Mouse (Mus musculus): ENCODE data around the gene Hnrnpab.
"Not testable (repeated sequence)": the region's sequence is repeated elsewhere in the genome, so short reads cannot be mapped to it uniquely, and the experiment has no call there.

The Hnrnpab gene

DNA sequence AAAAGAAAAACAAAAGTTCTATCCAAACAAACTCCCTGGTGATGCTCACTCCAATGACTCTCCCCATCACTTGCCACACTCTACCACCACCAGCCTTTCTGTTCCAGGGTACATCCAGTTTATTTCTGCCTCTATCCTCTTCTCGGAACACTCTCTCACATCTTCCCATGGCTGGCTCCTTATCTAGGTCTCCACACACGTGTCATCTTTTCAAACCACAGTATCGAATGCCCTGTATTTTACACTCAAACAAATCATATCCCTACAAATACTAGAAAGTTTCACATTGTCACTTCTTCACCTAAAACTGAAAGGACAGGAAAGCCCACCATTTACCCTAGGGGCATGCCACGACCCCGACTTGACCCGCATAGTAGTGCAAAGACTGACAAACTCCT is 28.5 kb upstream of the Hnrnpab start:
- no peak for DNase-seq (ENCODE audit: extremely low read depth, low read depth)

DNA sequence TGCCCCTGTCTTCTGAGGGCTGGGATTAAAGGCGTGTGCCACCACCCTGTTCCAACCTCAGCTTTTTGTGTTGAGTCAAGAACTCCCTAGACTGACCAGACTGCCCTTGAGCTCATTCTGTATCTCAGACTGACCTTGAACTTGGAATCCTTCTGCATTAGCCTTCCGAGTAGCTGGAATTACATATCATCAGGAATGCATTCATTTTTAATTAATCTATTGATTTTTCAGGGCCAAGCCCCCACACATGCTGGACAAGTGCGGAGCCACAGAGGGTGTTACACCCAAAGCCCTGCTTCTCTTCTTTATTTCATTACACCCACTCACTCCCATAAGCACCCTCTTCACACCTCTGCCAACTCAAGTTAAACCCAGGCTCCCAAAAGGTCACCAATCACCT is 27.1 kb upstream of the Hnrnpab start:
- no peak for DNase-seq (ENCODE audit: extremely low read depth, low read depth)

DNA sequence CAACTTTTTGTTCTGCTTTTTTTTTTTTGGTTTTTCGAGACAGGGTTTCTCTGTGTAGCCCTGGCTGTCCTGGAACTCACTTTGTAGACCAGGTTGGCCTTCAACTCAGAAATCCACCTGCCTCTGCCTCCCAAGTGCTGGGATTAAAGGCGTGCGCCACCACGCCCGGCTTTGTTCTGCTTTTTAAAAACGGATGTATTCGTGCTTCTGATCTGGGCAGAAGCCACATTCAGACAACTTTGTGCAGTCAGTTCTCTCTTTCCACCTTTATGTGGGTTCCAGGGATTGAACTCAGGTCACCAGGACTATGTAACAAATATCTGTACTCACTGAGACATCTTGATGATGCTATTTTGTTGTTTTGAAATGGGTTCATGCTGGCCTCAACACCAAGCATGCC is 26.6 kb upstream of the Hnrnpab start:
- not testable (repeated sequence) for DNase-seq (ENCODE audit: extremely low read depth, low read depth)

DNA sequence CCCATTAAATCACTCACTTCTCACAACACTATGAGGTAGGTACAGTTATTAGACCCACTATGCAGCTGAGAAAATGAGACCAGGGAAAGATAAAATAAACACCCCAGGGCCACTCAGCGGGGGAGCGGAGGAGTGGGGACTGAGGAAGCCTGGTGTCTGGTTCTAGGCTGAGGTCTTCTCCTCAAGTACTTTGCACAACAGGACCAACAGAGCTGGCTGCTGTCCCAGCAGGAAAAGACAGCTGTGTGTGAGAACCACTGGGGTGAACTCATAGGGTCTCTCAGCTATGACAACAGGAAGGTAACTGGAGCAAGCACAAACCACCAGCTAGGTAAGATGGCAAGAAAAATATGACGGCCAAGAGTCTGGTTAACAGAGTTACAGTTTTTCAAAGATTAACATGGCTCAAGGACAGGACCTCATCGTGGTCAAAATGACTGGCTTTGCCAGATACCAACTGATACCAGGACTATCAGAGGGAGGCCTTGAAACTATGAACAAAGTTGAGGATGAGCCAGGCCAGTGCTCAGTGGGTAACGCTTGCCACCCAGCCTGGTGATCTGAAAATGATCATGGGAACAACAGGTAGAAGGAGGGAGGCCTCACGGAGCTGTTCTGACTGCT is 25.6 kb upstream of the Hnrnpab start:
- no peak for DNase-seq (ENCODE audit: extremely low read depth, low read depth)

DNA sequence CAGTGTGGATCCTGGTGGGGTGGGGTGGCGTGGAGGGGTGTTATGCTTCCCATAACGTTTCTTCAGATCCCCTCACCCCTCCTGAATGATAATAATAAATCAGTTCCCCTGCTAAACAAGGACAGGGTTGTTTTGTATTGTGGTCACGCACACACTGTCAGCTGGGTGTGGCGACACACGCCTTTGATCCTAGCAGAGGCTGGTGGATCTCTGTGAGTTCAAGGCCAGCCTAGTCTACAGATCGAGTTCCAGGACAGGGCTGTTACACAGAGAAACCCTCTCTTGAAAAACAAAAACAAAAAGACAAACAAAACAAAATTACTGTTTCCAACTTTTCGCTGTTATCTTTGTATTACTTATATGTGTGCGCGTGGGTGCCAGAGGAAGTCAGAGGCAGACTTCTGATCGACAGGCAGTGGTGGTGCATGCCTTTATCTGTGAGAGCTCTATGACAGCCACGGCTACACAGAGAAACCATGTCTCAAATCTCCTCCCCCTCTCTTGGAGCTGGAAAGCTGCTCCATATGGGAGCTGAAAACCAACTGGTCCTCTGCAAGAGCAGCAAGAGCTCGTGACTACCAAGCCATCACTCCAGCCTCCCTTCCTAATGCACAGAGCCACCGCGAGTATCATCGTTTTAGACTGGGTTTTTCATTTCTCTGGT is 23.1 kb upstream of the Hnrnpab start:
- no peak for DNase-seq (ENCODE audit: extremely low read depth, low read depth)

DNA sequence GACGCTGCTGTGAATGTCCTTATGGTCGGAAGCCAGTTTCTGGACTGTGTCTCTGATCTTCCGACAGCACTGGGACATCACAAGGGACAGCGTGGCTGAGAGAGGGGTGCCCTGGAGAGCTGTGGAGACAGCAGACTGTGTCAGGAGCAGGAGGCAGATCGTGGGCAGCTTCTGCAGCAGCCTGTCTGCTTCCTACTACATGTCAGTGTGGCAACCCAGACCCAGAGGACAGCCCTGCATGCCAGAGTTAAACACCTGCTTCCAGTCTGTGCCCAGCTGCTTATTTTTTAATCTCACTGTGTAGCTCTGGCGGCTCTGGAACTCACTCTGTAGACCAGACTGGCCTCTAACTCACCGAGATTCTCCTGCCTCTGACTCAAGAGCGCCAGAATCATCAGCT is 21.3 kb upstream of the Hnrnpab start:
- DNase-seq (ENCODE audit: extremely low read depth, low read depth), result no peak

DNA sequence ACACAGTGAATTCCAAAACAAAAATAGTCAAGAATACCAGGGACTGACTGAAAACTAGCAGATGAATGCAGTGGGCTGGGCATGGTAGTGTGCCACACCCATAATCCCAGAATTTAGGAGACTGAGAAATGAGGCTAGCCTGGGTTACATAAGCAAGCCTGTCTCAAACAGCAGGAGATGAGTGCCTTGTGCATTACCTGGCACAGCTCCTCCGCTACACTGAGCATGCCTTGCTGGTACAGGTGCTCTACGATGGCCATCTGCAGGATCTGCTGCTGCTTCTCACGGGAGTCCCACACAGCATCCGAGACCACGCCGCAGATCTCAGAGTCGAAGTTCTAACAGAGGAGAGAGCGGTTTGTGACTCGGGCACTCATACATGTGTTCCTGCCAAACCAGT is 20.8 kb upstream of the Hnrnpab start:
- DNase-seq (ENCODE audit: extremely low read depth, low read depth), result no peak

DNA sequence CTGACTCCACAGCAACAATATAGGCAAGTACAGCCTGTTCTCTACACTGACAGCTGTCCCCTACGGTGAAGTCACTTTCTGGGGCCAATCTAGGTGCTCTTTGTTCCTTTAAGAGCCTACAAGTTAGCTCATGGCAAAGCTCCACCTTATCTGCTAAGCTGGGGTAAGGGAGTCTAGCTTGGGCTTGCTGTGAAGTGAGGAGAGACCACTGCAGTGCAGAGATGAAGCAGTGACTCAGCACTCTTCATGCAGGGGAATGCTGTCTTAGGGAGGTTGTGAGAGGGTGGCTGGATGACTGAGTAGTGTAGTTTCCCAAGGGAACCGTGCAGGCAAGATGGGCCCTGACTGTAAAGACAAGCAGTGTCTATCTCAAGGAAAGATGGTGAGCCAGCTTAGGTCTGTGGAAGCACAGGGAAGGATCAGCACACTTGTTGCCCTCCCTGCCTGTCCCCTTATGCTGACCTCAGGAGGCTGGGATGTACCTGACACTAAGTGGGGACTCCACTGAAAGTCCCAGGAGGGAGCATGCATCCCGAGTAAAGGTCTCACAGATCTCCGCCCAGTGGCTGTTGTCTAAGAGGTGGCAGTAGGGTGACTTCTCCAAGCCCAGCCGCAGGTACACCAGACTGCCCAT is 18.7 kb upstream of the Hnrnpab start:
- peak; percentile 88 for DNase-seq (ENCODE audit: extremely low read depth, low read depth)

DNA sequence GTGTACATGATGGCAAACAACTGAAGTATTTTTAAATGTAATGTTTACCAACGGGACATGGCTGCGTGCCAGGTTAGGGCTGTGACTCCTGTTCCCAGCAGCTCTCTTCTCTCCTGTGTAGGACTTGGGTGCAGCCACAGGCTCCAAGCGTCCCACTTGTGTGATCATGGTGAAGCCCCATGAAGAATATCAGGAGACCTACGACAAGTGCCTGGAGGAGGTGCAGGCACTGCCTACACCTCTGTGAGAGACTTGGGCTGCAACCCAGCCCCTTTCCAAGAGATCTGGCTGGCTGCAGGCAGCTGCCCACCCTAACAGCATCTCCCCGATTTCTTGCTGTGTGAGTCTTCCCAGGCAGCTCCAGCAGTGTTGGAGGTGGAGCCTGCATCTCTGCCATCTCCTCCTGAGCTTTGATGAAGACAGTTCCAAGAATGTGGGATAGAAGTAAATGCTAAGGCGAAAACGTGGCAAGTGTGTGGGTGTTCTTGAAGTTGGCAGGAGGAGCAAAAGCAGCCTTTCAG is 16.4 kb upstream of the Hnrnpab start:
- DNase-seq (ENCODE audit: extremely low read depth, low read depth), result no peak

DNA sequence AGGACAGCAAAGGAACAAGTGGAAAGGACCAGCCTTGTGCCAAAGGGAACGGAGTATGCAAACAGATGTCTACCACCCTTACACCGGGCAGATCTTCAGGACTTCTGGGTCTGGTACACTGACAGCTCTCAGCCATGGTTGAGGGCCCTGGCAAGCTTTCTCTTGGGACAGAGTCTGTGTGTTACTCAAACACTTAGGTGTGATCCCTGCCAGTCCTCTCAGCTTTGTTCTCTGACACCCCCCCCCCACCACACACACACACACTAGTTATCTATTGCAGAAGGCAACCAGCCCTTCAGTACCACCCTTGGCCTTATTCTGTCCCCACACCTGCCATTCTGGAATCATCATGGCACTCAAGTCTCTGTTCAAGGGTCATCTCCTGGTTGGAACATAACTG is 15.1 kb upstream of the Hnrnpab start:
- no peak for DNase-seq (ENCODE audit: extremely low read depth, low read depth)

DNA sequence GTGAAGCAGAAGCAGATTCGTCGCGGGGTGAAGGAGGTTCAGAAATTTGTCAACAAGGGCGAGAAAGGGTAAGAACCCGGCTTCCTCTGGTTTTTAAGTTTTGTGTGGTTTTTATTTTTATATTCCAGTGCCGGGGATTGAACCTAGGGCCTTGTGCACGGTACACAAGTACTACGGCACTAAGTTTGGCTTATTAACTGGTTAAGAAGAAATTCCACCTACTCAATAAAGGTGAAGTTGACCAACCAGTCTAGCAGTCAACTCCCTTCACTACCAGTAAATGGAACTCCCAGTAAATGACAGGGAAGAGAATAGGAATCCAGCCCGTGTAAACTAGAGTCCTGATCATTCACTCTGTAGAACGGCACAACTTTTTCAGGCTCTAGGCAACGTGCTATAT is 13.4 kb upstream of the Hnrnpab start:
- no peak for DNase-seq (ENCODE audit: extremely low read depth, low read depth)

DNA sequence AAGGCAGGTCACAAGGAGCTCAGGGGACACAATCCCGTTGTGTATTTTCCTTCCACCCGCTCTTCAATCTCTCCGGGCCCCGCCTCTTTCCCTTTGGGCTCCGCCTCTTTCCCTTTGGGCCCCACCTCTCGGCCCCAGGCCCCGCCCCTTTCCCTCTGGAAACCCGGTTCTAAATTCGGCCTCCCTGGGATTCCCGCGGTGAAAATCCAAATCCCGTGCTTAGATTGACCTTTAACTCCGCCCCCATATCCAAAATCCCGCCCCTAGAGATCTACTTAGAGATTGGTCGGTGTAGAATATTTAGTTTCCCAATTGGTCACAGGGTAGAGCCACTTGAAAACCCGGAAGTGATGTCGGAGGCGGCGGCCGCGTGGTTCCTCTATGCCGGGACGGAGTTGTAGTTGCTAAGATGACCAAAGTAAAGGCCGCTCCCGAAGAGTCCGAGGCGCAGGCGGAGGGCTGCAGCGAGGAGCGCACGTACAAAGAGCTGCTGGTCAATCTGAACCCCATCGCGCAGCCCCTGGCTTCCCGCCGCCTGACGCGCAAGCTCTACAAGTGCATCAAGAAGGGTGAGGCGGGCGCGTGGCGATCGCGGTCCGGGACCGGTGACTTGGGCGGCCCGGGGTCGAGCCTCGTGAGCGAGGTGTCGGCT is 12.9 kb upstream of the Hnrnpab start, which contains the start of gene Nhp2:
Gene Nhp2, plus strand, starts transcription at position 327 of the 652 bp plus-strand sequence.
- peak; percentile 98 for DNase-seq (ENCODE audit: extremely low read depth, low read depth)

DNA sequence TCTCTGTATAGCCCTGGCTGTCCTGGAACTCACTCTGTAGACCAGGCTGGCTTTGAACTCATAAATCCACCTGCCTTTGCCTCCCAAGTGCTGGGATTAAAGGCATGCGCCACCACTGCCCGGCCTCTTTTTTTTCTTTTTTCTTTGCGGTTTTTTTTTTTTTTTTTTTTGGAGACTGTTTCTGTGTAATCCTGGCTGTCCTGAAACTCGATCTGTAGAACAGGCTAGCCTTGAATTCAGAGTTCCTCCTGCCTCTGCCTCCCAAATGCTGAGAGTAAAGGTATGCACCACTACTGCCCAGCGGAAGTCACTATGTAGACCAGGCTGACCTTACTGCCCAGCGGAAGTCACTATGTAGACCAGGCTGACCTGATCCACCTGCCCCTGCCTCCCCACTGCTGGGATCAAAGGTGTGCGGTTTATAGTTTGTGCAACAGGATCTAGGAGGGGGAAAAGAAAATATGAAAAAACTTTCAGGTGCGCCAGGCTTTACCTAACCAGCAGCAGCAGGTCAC is 12.3 kb upstream of the Hnrnpab start:
- DNase-seq (ENCODE audit: extremely low read depth, low read depth), result no peak

DNA sequence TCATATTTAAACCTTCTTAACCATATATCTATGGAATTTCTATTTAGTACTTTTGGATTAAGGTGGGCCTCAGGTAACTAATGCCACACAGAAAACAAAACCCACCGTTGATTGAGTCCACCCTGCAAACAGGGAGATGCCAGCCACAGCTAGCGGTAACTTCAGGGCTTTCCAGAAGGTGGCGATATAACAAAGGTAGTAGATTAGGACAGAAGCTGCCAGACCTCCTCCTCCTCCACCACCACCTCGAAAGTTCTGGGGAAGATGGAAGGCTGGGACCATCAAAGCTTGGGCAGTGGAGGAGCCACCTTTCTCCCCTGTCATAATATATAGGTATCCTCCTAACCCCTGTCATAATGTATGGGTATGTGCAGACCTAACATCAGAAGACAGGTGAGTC is 11.0 kb upstream of the Hnrnpab start:
- DNase-seq (ENCODE audit: extremely low read depth, low read depth), result no peak

DNA sequence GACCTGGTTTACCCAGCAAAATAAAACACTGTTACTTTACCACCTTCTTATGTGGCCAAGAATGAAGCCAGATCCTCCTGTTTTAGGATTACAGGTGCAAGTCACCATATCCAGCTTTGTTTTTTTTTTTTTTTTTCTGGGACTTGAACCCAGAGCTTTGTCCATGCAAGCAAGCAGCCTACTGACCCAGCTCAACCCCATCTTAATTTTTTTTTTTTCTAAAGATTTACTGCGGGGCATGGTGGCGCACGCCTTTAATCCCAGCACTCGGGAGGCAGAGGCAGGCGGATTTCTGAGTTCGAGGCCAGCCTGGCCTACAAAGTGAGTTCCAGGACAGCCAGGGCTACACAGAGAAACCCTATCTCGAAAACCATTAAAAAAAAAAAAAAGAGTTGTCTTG is 9.5 kb upstream of the Hnrnpab start:
- DNase-seq (ENCODE audit: extremely low read depth, low read depth), result not testable (repeated sequence)

DNA sequence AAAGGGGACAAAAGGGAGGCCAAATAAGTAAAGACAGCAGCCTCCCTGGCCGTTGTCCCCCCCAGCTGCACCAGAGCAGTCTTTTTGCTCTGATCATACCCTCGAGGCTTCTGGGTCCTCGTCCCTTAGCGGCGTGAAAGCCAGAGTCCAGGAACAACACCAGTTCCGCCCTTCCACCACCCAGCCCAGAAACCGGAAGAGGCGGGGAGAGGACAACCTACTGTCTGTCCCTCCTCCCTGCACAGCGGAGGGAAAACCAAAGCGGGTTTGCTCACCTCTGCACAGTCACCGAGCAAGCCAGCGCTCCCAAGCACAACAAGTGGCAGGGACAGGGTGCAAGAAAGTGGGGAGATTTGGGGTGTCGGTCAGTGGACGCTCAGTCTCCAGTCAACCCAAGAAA is 9.0 kb upstream of the Hnrnpab start:
- no peak for DNase-seq (ENCODE audit: extremely low read depth, low read depth)

DNA sequence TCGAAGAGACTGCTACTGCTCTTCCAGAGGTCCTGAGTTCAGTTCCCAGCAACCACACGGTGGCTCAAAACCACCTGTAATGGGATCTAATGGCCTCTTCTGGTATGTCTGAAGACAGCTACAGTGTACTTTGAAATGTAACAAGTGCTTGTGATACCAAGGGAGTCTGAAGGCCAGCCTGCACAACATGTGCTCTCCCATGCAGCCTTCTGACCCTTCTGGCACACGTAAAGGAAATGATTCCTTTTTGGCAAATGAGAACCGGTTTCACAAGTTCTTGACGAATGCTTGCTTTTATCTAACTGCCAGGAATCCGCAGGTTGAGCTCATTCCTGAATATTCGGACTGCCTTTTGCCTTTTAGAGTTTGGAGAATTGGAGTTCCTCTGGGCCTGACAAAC is 8.5 kb upstream of the Hnrnpab start:
- no peak for DNase-seq (ENCODE audit: extremely low read depth, low read depth)

DNA sequence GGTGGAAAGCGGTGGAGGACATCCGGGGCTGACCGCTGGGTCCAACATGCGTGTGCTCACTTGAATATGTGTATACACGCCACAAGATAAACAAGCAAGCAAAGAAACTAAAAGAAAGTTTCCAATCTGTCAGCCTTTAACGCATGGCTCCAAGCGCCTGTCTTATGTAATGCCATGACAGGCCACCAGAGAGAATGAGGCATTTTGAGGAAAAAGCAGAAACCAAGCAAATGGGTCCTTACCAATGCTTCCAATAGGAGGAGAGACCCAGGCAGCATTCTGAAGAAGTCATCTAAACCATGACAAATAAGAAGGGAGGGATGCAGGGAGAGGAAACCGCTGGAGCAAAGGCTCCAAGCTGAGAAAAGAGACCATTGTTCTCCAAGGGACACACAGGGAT is 7.6 kb upstream of the Hnrnpab start:
- no peak for DNase-seq (ENCODE audit: extremely low read depth, low read depth)

DNA sequence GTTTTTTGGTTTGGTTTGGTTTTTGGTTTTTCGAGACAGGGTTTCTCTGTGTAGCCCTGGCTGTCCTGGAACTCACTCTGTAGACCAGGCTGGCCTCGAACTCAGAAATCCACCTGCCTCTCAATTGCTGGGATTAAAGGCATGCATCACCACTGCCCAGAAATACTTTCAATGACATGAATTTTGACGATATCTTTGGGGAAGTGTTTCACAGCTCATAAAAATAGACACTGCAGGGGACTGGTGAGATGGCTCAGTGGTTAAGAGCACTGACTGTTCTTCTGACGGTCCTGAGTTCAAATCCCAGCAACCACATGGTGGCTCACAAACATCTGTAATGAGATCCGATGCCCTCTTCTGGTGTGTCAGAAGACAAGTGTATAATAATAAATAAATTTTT is 3.3 kb upstream of the Hnrnpab start:
- DNase-seq (ENCODE audit: extremely low read depth, low read depth), result peak; percentile 66

DNA sequence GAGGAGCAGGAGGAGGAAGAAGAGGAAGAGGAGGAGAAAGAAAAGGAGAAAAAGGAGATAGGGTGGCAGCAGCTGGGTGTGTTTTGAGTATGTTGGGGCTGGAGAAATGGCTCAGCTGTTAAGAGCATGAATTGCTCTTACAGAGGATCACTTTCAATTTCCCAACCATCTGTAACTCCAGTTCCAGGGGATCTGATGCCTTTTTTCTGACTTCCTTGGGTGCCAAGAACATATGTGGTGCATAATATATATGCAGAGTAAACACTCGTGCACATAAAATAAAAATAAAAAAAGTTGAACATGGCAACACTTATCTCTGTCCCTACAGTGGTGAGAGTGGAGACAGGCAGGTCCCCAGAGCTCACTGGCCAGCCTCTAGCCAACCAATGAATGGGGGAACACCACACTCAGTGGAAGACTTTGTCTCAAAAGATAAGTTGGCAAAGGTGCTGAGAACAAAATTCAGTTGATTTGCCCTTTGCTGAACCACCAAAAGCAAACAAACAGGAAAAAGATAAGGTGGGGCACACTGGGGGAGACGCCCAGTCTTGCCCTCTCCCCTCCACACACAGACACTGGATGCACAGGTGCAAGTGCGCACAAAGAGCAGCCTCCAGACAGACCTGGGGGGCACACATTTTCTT is 2.7 kb upstream of the Hnrnpab start:
- peak; percentile 83 for DNase-seq (ENCODE audit: extremely low read depth, low read depth)

DNA sequence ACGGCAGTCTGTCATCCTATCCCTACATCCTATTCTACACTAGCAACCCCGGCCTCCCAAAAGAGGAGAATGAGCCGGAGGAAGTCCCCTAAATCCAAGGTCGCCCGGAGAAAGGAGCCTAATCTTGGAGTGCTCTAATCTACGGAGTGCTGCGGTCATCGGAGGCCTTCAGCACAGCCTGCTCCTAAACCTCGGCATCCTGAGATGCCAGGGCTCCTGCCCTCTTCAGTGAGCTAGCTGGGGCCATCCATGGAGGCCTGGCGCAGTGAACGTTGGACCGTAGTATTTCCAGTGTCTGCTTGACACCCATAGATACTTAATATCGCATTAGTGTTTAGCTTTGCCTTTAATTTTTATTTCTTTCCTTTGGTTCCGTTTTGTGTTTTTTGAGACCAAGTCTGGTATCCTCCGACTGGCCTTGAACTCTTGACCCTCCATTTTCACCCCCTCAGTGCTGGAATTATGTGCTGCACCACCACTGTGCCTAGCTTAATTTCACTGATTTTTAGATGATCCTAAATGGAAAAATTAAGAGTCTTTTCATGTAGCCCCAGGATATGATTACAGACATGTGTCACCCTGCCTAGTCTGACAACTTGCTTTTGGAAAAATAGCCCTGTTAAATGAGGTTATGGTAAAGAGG is 570 bp upstream of the Hnrnpab start:
- DNase-seq (ENCODE audit: extremely low read depth, low read depth), result no peak
